Mouse (Mus musculus) cerebellum, adult 8-10 months (tissue): ENCODE data around the gene Dhx15.
A peak's percentile ranks its signal among the peaks of the same experiment; 100 is the strongest.

Experiments
- DNase-seq: peaks from one replicate; pipeline ENCODE4 v3.0.0; 2022

The Dhx15 gene

DNA sequence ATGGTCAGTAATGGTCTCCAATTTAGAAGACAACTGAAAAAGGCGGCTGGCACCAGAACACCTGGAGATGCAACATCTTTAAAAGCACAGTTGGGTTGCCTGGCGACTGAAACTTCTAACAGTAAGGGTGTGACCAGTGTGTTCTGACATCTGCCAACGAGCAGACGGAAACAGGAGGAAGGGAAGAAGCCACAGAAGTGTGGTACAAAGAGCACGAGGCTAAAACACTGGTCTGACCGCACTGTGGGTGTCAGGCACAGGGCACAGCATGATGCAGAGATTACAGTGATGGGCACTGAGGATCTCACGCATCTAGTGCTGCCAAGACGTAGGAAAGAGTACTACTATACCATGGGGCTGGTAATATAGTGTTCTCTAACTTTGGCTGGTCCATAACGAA lies 48.4 kb downstream of the Dhx15 start:
- no peak for DNase-seq

GRCm38 (mm10) chr5:52138819-52139218 lies 51.5 kb downstream of the Dhx15 start:
- no peak for DNase-seq

DNA sequence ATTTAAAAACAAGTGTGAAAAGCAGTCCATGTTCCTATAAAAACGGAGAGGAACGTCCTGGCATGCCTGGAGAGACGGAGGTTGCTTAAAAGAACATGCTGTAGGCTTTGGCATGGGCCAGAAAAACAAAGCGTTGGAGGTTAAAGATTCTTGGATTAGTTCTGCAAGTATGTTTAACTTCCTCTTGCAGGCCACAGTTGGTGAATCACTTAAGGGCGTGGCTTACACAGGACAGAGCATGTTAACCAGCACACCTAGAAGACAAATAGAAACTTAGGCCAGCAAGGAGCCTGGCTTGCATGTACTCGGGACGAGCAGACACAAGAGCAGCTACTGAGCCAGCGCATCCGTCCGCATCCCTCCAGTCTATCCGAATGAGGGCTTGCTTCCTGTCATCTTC lies 52.2 kb downstream of the Dhx15 start:
- no peak for DNase-seq

DNA sequence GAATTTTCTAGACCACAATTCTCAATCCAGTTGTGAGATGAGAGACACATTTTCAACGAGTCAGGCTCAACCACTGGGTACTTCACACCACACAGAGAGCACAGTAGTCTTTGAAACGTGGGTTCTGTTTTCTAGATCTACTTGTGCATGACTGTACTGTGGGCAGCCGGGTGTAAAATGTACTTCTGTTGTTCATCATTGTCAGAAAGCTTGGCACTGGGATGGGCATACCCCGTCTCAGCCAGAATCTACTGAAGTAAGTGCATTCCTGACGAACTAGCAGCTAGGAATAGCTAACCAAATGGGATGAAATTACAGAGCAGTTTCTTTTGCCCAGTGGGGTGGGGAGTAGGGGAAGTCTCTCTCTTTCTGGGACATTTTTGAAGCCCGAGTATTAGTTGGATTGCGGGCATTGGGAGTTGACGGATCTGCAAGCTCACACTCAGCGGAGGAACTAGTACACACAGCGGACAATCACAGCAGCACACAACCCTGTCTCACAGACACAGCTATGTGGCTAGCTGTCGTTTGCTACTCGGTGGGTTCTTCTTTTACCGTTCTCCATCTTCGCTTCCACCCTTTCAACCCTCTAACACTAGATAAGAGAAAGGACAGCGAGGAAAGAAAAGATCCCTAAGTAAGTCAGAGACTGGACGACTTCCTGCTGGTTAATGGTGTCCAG lies 54.7 kb downstream of the Dhx15 start:
- DNase-seq = no peak

DNA sequence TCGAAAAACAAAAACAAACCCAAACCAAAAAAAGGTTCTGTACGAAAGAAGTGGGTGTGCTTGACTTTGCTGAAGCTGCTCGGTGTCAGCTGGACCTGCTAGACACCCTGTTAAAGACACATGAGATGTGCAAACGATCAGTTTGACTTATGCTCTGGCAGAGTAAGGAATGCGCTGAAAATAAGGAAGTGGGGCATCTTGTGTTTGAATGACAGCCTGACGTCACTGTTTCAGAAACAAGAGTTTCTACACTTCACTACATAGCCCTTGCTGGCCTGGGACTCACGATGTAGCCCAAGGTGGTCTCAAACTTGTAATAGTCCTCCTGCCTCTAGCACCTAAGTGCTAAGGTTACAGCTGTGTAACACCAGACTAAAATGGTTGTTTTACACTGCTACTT lies 57.5 kb downstream of the Dhx15 start:
- no peak for DNase-seq

DNA sequence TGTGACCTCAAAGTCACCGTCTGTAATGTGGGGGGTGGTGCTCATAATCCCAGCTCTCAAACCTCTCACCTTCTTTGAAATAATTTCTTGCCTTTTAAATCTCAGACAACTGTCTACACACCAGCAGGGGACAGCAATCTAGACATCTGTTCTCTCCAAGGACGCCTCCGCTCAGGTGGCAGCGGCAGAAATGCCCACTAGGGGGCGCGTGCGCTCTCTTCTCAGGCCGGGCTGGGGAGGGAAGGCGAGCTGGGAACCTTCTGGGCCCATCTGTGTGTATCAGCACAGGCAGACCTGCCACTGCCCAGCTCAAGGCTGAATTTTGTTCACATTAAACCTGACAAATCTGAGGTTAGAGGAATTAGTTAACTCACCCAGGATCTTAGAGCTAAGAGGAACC lies 58.2 kb downstream of the Dhx15 start:
- peak; percentile 63 for DNase-seq

- no peak for DNase-seq
These were observed 58.9 kb downstream of the Dhx15 start for GRCm38 (mm10) chr5:52131389-52131788.

- DNase-seq = no peak
These were observed 59.8 kb downstream of the Dhx15 start for GRCm38 (mm10) chr5:52130496-52130895.

DNA sequence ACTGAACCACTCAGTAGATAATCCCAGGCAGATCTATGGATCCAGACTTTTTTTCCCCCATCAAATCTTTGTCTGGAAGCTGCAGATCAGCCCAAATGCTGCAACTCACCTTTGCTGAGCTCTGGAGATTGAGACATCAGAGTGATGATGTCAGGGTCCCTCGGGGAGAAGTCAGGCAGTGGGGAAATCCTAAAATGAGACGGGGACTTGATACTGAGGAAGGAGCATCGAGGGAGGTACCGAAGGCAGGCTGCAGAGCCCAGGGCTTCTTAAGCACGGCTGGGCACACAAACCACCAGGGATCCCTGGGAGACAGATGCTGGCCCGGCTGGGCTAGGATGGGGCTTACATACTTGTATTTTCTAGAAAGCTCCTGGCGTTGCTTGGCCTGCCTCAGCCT lies 64.1 kb downstream of the Dhx15 start:
- no peak for DNase-seq

DNA sequence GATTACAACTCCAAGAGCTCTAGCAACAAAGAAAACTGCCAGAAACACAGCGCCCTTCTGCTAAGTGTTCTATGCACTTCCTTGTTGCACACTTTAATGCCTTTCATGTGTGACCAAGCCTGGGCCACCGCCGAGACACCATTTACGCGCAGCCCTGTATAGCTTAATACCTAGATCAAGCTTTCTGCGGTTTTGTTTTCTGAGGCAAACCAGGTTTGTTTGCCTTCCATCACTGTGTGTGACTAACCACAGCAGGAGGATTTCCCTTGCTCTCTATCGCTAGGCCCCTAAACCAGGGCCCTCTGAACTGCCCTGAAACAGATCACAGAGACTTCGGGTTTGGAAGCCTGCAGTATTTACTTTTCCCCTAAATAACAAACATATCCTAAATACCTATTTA lies 64.5 kb downstream of the Dhx15 start:
- no peak for DNase-seq

DNA sequence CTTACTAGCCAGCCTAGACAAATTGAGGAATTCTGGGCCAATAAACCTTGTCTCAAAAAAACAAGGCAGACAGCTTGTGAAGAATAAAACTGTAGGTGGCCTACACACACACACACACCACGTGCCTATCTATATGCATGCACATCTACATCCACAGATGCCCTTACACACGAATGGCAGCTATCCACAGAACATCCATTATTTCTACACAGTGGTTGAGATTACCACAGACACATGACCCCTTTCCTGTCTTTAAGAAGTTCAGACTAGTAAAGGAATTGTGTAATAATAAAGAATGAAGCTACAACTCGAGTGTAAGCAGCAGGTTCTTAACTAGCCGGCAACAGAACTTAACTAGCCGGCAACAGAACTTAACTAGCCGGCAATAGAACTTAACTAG lies 68.2 kb downstream of the Dhx15 start:
- DNase-seq = no peak

DNA sequence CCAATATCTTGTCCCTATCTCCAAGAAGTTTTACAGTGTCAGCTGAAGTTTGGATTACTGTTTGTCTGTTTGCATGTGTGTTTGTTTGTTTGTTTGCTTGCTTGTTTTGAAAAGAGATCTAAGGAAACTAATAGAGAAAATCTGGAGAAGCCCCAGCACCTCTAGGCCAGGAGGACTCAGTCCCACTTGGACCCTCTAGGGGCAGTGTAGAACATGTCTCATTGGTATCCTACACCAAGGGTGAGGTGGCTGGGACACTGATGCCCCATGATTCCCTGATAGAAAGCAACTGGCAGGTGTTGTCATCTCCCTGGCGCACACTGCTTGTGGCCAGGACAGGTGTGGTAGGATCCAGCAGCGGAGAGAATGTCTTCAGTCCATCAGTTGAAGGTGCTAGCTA lies 70.5 kb downstream of the Dhx15 start:
- no peak for DNase-seq

DNA sequence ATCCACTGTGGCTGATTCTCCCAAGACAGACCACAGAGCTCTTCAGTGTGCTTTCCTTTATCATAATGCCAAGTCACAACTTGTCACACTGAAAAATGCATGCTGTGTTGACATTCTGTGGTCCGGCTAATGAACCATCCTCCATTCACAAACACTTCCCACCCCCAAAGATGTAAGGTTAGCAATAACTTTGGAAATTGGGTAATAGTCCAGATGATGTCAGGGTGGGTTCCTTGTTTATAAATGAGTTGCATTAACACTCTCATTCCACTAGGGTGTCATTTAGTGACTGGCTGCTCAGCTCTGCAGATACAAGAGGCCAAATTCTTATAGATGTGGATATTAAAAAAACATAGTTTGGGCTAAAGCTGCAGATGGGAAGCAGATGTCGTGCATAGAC lies 71.1 kb downstream of the Dhx15 start:
- DNase-seq = no peak

- DNase-seq = no peak
These were observed 72.5 kb downstream of the Dhx15 start for GRCm38 (mm10) chr5:52117829-52118228.

DNA sequence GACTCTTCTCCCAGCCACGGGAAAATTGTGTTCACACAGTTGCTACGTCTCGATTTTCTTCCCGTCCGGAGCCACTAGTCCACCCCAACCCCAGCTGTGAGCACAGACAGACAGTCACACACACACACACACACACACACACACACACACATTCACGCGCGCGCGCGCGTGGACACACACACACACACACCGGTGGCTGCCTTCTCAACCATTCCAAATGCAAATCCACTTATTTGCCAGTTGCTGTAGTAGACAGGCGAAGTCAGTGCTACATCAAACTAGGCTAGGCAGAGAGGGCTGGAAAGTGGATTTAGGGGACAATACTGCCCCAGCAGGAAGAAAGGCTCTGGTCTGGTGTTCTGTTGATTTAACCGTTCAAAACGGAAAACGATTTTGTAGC lies 73.9 kb downstream of the Dhx15 start:
- no peak for DNase-seq

DNA sequence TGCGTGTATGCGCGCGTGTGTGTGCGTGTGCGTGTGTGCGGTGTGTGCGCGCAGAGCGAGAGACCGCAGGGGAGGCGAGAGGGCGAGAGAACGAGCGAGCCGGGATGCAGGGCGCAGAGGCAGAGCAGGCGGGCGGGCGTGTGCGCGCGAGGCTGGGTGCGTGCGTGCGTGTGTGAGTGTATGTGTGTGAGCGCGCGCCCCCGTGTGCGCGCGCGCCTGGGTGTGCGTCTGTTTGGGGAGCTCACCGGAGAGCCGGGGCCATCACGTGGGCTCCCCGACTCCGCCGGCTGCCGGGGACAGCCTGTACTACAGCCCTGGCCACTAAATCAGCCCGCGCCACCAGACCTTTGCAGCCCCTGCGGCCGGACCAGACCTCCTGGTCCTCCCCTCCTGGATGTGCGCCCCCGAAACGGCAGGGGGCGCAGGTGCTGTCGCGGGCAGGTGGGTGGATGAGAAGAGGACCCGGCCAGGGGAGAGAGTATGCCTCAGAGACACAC lies 74.4 kb downstream of the Dhx15 start:
- DNase-seq = peak; percentile 85

GRCm38 (mm10) chr5:52114751-52115451 lies 75.4 kb downstream of the Dhx15 start:
- peak; percentile 60 for DNase-seq

GRCm38 (mm10) chr5:52113851-52114731 lies 76.2 kb downstream of the Dhx15 start:
- DNase-seq = peak; percentile 54

DNA sequence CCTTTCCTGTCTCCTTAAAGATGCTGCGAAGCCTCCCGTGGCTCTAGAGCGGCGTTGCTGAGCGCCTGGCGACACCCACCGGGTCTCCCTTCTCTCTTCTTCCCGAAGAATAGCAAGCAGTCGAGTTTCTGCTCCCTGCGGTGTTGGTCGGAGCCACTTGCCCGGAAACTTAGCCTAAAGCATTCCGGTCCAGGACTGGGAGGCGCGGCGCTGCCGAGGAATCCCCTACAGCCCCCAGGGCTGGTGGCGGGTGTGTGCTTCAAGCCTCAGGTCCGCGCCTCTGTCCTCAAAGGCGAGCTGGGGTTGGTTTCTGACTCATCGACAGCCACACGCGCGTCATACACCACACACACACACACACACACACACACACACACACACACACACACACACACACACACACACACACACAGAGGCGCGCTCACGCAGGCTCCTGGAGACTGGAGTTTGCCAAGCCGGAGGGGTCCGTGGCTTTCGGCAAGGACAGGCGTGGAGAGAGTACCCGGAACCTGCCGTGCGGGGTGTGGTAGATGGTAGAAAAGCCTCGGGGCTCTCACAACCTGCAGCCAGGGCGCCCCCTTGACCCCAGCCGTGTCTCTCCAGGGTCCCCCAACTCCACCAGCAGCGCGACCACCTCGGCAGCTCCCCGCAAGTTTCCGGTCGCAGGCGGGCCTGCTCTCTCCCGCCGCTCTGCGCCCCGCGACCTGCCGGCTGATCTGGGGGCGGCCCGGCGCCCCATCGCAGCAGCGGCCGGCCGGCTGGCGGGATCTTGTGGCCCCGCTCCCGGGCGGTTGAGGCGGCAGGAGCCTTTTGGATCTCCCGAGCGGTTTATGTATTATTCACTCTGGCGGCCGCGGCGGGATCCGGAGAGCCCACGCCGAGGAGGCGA lies 77.1 kb downstream of the Dhx15 start:
- DNase-seq = peak; percentile 41

DNA sequence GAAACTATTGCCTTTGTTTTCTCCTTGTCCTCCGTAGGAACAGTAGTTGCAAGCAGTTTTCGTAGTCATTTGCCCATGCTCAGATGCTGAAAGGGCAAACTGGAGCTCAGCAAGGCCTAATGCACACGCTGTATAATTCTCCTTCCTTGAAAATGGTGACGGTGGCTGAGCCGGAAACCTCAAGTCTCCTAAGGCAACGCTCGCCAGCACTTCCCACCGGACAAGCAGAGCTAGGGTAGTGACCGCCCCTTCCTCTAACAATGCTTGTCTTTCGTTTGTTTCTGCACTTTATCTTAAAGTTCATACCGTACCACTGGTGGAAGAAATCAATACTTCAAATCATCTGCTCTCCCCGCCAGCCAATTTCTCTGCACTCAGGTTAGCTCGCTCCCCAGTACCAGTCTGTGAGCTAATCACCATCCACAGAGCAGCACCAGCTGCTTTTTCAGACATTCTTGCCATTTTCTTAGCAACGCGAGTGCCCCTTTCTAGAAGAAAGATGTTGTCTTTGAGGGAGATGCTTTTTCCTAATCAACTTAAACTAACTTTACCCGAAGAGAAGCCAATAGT lies 78.0 kb downstream of the Dhx15 start:
- no peak for DNase-seq

DNA sequence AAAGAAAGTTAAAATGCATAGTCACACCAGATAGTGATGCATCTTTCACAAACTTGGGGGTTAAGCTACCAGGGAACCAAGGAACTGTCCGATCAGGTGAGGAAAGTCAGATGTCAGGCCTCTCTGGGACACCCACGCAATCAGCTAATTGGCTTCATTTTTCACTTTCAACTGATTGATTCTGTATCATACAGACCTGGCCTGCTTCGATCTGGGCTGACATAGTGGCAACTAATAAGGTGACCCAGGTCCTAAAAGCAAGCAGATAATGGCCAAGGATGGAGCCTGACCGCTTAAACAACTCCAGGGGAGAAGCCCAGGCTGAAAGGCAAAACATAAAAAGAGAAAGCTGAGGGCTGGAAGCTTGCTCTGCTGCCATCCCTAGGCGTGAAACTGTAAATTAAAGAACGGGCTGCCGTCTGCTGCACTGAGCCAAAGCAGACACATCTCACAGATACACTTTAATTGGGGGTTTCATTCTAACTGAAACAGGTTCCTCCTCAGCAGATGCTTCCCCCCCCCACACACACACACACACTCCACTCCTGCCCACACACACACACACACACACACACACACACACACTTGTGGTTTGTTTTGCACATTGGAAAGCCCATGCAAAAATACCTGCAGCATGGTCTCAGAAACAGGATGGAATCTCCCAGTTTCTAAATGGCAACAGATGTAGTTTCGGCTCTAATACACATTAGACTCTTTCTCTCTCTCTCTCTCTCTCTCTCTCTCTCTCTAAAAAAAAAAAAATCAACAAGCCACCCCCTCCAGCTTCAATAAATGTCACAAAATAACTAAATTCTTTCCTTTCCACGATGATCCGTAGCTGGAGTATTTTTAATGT lies 79.3 kb downstream of the Dhx15 start:
- no peak for DNase-seq
